Mouse (Mus musculus) left cerebral cortex, postnatal 10 days (tissue): ENCODE data around the gene Adgrl4. TPM values are rescaled to one million over a fixed set of nuclear protein-coding genes. Genes with fewer than 3 reads are reported as not detected.

Source experiments
- DNase-seq, 2 experiments: peaks; one replicate each; pipeline ENCODE4 v3.0.0; 2021 to 2022; ENCODE audit warnings: low spot score in 2 of 2, mixed read lengths in 1 of 2; ENCODE audit errors: extremely low spot score in 1 of 2
- intact Hi-C: fragments of 180-260 bp; cut with DNase I; formaldehyde crosslinking; loops from one replicate; pipeline ENCODE4 v1.15.1; 2025
- total RNA-seq, 2 experiments: library from RNA; stranded (reverse); gene quantifications; 2 replicates each; pipeline ENCODE4 v1.2.3; 2021

The Adgrl4 gene
- total RNA-seq, 2 experiments from 2014 or later: 18.8 to 21.6 TPM

DNA sequence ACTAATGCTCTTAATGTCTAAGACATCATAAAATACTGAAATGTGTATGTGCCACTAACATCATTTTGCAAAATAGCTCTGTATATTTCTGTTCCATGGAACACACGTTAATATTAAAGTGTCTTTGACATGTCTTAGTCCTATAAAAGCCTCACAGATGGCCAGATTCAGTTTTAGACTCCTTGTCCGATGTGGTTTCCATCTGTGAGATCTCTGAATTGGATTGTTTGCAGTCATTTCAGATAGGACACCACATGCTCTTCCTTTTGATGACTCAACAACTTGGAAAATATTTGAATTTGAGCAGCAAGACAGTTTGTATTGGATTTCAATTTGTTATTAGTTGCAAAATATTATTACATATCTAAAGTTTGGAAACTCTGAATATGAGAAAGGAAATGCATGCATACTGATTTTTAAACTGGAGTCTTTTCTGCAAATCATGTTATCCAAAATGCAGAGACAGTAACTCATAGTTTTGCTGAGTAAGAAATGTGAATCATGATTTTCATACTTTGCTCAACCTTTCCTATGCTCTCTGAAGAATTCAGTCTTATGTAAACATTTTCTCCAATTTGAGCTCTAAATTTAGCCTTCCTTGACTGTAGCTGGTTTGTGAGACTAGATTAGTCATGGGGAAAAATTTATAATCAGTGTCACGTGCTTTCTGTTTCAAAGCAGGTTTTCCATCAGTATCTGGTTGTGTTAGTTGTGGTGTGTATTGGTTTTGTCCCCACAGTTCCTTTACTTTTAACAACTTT, 21.9 kb downstream of the Adgrl4 start:
- intact Hi-C loops: no loop called here
- no peak for DNase-seq

DNA sequence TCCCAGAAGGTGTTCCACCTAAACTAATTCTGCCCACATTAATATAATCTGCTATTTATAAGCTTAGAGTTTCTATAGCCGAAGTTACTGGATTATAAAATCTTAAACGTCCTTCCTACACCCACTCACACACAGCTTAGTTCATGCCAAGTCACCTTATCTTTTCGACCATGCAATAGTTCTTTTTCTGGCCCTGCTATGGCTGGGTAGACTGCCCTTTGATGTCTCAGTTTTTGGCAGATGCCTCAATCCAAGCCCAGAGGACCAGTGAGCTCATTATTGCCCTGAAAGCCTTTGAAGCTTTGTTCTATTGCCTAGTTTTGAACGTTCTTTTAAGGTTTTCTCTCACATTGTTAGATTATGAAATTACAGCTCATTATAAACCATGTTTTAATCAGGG, 27.5 kb downstream of the Adgrl4 start:
- no peak for DNase-seq
- intact Hi-C loops: no loop called here

DNA sequence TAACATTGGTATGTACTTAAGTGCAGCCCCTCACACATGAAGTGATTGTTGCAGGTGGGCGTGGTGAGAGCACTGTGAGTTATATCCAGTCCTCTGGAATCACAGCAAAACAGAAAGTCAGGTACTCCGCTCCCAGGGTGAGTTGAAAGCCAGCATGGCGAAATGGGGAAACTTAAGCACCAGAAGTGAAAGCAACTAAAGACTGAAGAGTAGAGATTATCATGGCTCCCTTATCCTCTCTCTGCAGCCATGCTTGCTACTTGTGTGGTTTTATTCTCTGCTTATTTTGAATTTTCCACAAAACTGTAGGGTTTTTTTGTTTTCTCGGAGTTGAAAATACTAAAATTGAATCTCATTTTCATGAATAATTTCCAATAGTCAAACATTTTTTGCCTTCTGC, 51.2 kb downstream of the Adgrl4 start:
- no peak for DNase-seq
- intact Hi-C loops: no loop called here

DNA sequence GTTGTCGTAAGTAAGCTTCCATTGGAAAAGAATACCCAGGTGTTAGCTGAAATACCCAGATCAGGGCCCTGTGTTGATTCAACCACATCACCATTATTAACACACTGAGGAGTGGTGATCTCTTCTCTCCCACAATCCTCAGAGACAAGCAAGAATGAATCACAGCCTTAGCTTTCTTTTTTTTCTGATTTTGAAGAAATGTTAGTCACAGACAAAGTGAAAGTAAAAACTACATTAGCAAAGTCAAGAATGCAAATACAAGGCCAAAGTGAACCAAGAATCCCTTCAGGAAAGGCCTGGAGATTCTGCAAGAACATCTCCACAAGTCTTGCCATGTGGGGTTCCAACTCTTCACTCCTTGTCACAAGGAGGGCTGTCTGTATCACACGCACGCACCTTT, 67.9 kb downstream of the Adgrl4 start:
- intact Hi-C loops: no loop called here
- DNase-seq: no peak

- DNase-seq: no peak
- intact Hi-C loops: no loop called here
These were observed 73.5 kb downstream of the Adgrl4 start for GRCm38 (mm10) chr3:151511184-151511583.

- no peak for DNase-seq
- intact Hi-C loops: no loop called here
These were observed 109.5 kb downstream of the Adgrl4 start for GRCm38 (mm10) chr3:151547182-151547581.

DNA sequence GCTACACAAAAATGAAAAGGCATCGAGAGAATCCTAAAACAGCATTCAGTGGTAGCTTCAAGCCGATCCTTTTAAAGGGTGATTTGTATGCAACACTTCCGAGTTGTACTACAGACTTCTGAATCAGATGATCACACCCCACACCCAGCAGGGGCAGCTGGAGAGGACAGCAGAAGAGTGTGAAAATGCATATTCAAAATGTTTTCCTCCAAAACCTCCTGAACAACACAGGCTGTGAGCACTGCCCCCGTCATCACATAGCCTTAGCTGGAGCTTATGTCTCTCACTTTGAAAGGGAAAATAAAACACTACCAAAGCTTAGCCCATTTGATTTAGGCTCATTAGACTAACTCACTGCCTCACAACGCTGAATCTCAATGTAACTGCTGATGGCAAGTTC, 113.3 kb downstream of the Adgrl4 start:
- intact Hi-C loops: no loop called here
- no peak for DNase-seq

DNA sequence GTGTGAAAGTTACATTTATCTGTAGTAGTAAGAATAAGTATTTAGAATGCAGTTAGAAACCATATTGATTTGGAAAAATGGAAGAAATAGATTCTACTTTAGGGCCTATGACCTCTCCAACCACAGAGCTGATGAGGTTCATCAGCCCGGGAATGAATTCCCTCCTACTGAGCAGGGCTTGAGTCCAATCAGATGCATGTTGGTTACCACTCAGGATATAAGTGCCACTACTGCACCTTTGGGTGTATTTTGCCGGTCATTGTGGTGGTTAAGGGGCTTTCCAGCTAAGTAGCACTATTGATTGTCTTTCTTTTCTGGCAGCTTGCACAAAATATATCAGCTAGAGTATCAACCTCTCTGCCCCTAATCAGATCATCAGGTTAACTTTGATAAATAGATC, 118.9 kb downstream of the Adgrl4 start:
- no peak for DNase-seq

DNA sequence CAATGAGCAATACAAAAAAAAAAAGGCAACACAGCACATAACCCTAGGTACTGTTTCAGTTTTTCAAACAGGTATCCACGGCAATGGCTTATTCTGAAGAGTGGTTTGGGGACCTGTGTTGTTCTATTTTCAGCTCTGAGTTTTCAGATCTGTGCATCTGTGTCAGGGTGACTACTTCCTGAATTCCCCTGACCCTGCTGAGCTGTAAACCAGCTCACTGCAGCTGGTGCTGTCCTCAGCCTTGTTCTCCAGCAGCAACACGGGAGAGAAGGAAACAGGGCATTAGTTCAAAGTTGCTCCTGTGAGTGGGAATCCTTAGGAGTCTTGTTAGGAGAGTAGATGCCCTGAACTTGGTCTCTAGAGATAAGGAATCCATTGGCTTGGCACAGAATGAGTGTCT, 119.4 kb downstream of the Adgrl4 start:
- intact Hi-C loops: no loop called here
- no peak for DNase-seq

More for the DNA sequence above, 118.9 kb downstream of the Adgrl4 start:
- intact Hi-C loops: no loop called here

DNA sequence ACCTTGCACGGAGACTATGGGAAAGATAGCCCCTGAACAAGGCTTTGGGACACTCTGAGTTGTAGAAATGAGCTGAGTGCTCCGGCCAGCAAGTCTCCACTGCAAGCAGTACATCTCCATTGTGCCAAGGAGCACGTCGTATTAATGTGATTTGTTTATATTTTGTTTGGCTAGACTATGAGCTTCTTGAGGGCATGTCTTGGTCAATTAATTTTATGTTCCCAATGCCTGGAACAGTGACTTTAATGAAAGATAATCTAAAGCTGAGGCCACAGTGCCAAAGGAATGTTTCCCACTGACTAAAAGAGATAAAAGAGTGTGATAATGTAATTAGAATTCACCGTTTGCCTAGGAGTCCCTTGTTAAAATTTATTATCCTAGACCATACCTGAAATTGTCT, 119.9 kb downstream of the Adgrl4 start:
- intact Hi-C loops: no loop called here

DNA sequence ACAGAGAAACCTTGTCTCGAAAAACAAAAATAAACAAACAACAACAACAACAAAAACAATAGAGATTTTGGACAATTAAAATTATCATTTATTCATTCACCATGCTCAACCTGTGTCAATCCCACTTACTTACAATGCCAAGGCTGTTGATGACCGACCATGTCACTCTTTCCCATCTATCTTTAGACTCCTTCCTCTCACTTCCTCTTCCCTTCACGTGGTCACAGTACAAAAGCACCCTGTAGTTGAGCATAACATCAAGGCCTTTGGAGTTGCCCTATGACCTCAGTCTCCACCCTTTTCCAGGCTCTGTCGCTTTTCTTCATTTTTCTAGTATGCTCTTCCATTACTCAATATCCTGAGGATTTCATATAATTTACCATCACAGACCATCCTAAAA, 120.7 kb downstream of the Adgrl4 start:
- no peak for DNase-seq
- intact Hi-C loops: no loop called here

More for the DNA sequence above, 119.9 kb downstream of the Adgrl4 start:
- no peak for DNase-seq

GRCm38 (mm10) chr3:151565664-151566621, 128.3 kb downstream of the Adgrl4 start:
- intact Hi-C loops: loop anchor here (10.0 kb wide), 1 partner anchor 1181 kb away; no protein-coding TSS in a partner anchor
- DNase-seq: peak in 1 of 2 experiments; percentile 25

DNA sequence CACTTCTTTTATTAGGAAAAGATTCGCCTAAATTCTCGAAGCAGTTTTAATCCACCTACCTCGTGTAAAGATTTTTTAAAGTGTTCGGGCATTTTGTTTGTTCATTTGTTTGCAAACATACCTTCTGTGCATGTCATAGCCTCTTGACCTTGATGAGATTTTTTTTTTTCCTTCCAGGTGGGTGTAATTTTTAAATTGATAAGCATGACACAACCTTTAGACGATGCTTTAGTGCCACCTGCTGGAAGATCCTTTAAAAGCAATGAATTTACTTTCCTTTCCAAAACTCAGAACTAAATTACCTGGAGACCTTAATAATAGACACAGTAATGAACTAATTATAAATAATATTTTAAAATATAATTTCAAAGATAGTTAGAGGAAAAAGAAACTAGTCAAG, 128.9 kb downstream of the Adgrl4 start:
- peak in 1 of 2 experiments; percentile 27 for DNase-seq
- intact Hi-C loops: loop anchor here (10.0 kb wide), 1 partner anchor 1182 kb away; no protein-coding TSS in a partner anchor

DNA sequence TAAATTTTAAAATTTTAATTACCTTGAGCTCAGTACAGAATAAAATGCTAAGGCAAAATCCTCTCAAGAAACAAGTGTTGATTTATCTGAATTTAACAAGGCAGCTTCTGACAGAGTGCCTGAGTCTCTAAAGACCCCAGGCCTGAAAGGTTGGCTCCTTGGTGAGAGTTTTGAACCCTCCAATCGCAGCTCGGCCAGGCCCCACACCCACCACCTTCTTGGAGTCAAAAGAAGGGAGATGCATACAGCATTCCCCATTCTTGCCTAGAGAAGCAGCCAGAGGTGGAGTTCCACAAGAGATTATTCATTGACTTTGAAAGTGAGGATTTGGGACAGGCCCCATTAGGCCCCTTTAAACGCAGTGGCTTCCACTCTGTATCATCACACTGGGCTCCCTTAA, 129.9 kb downstream of the Adgrl4 start:
- no peak for DNase-seq
- intact Hi-C loops: loop anchor here (10.0 kb wide), 1 partner anchor 1183 kb away; no protein-coding TSS in a partner anchor

DNA sequence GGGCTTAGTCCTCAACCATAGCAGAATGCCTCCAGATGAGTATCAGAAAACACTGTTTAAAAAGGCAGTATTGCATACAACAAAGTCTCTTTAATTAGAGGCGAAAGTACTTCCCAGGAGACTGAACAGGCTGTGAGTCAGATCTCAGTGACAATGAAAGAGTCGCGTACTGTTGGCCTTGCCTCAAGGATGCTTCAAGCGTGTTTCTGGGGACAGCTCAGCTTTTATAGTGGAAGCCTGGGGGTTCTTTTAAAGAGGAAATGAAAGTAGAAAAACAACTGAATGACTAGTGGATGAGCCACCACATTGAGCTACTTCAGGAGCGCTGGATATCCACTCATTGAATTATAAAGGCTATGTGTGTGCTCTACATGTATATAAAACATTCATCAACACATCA, 134.4 kb downstream of the Adgrl4 start:
- DNase-seq: no peak
- intact Hi-C loops: no loop called here

DNA sequence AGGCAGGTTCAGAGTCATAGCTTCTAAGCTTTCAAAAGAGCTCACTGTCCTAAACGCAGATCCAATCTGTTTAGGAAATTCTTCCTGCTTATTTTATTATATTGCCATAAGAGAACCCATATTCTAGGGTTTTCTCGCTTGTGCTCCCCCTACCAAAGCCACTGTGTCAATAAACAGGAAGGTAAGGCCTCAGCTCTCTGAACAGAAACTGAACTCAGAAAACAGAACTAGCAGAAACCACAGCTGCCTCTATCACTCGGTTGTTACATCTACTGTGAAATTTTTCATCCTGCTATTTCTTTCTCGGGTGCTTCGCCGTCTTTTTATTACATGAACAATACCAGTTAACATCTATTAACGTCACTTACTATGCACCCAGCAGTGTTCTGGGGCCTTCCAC, 137.6 kb downstream of the Adgrl4 start:
- no peak for DNase-seq
- intact Hi-C loops: no loop called here

DNA sequence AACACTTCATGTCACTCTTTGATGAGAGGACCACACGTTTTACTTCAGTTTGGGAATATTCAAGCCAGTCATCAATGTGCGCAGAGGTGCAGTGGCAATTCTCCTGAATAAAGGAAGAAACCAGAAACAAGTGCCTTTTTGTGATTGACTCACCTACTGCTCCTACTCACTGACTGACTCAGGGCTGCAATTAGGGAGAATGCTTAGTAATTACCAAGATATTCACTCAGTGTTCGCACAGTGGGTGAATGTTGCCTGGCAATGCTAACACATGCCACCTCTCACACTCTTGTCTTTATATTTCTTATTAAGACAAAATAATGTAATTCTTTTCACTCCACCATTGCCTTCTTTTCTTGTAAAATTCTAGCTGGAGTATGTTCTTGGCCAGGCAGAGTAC, 138.5 kb downstream of the Adgrl4 start:
- intact Hi-C loops: no loop called here
- no peak for DNase-seq

GRCm38 (mm10) chr3:151591904-151592303, 154.2 kb downstream of the Adgrl4 start:
- intact Hi-C loops: no loop called here
- no peak for DNase-seq
